Mouse (Mus musculus) macrophage (primary cell): Measurements from ENCODE around the gene Morn1. TPM values are rescaled to one million over a fixed set of nuclear protein-coding genes. Genes with fewer than 3 reads are reported as not detected.

Experiments
- H3K27ac ChIP-seq: fragments of 350-480 bp; formaldehyde crosslinking; 2 replicates; pipeline ENCODE4 v1.9.0; 2021
- H3K36me3 ChIP-seq: fragments of 350-480 bp; formaldehyde crosslinking; 2 replicates; pipeline ENCODE4 v1.9.0; 2021; ENCODE audit errors: inconsistent target
- H3K4me3 ChIP-seq: fragments of 350-480 bp; formaldehyde crosslinking; 2 replicates; pipeline ENCODE4 v1.9.0; 2021; ENCODE audit errors: inconsistent target
- H3K79me2 ChIP-seq: fragments of 350-480 bp; formaldehyde crosslinking; 2 replicates; pipeline ENCODE4 v1.9.0; 2021; ENCODE audit errors: inconsistent target
- WGBS: methylation state at CpG from one replicate; pipeline ENCODE4 v1.1.7; 2026; ENCODE audit warnings: inconsistent platforms; ENCODE audit not compliant: missing documents; 5-methylcytosine and 5-hydroxymethylcytosine counted together
- polyA plus RNA-seq: library from polyadenylated mRNA; stranded (reverse); fragments of 250-400 nt; gene quantifications from 3 replicates; pipeline ENCODE4 v1.2.4, GENCODE M21; 2018; ENCODE audit warnings: inconsistent platforms

Morn1 gene
- polyA plus RNA-seq, 1 experiment from 2014 or later: 6.7 TPM

- WGBS: 90% methylated on average over 7 of the region's 7 CpGs
- Histone ChIP-seq H3K27ac (no peak overlapping the region), H3K36me3 (no peaks in the 10 kb centered on the region), H3K79me2 (no peaks in the 10 kb centered on the region), H3K4me3 (no peak overlapping the region)
Measured at GRCm38 (mm10) chr4:155120038-155120437, 33.7 kb downstream of the Morn1 start.

GRCm38 (mm10) chr4:155120583-155120982, 34.2 kb downstream of the Morn1 start:
- 94% methylated on average over 5 of the region's 5 CpGs for WGBS
- H3K27ac ChIP-seq: peak overlapping the region; percentile 76
- no peak overlapping the region for H3K4me3 ChIP-seq
- H3K36me3 ChIP-seq: no peaks in the 10 kb centered on the region
- no peaks in the 10 kb centered on the region for H3K79me2 ChIP-seq

GRCm38 (mm10) chr4:155121222-155121621, 34.8 kb downstream of the Morn1 start:
- no peaks in the 10 kb centered on the region for H3K36me3 ChIP-seq
- WGBS: 83% methylated on average over 6 of the region's 6 CpGs
- H3K27ac ChIP-seq: peak overlapping the region; percentile 76
- no peaks in the 10 kb centered on the region for H3K79me2 ChIP-seq
- H3K4me3 ChIP-seq: no peak overlapping the region

GRCm38 (mm10) chr4:155121915-155122443, 35.6 kb downstream of the Morn1 start:
- peak overlapping the region; percentile 76 for H3K27ac ChIP-seq
- H3K4me3 ChIP-seq: no peak overlapping the region
- no peaks in the 10 kb centered on the region for H3K36me3 ChIP-seq
- WGBS: 87% methylated on average over 6 of the region's 6 CpGs
- H3K79me2 ChIP-seq: no peaks in the 10 kb centered on the region

GRCm38 (mm10) chr4:155122444-155123040, 36.2 kb downstream of the Morn1 start:
- Histone ChIP-seq H3K27ac (no peak overlapping the region), H3K36me3 (no peaks in the 10 kb centered on the region), H3K4me3 (no peak overlapping the region), H3K79me2 (no peaks in the 10 kb centered on the region)
- 86% methylated on average over 16 of the region's 16 CpGs for WGBS

- Histone ChIP-seq H3K36me3 (no peaks in the 10 kb centered on the region), H3K79me2 (no peaks in the 10 kb centered on the region), H3K4me3 (no peak overlapping the region), H3K27ac (no peak overlapping the region)
- 91% methylated on average over 9 of the region's 9 CpGs for WGBS
Measured at GRCm38 (mm10) chr4:155123868-155124534, 37.6 kb downstream of the Morn1 start.

- 44% methylated on average over 7 of the region's 7 CpGs for WGBS
- Histone ChIP-seq H3K36me3 (no peaks in the 10 kb centered on the region), H3K79me2 (no peaks in the 10 kb centered on the region), H3K27ac (no peak overlapping the region), H3K4me3 (no peak overlapping the region)
Measured at GRCm38 (mm10) chr4:155125310-155125709, 38.9 kb downstream of the Morn1 start.

- Histone ChIP-seq H3K36me3 (no peaks in the 10 kb centered on the region), H3K27ac (no peak overlapping the region), H3K79me2 (no peaks in the 10 kb centered on the region), H3K4me3 (no peak overlapping the region)
- 44% methylated on average over 5 of the region's 5 CpGs for WGBS
Measured at GRCm38 (mm10) chr4:155126194-155126593, 39.8 kb downstream of the Morn1 start.

- Histone ChIP-seq H3K4me3 (no peak overlapping the region), H3K79me2 (no peaks in the 10 kb centered on the region), H3K36me3 (no peaks in the 10 kb centered on the region), H3K27ac (no peak overlapping the region)
- WGBS: 70% methylated on average over 7 of the region's 7 CpGs
Measured at GRCm38 (mm10) chr4:155126602-155127372, 40.4 kb downstream of the Morn1 start.

GRCm38 (mm10) chr4:155128411-155128810, 42.0 kb downstream of the Morn1 start:
- Histone ChIP-seq H3K36me3 (no peaks in the 10 kb centered on the region), H3K4me3 (no peak overlapping the region), H3K27ac (no peak overlapping the region), H3K79me2 (no peaks in the 10 kb centered on the region)
- 95% methylated on average over 14 of the region's 15 CpGs for WGBS

GRCm38 (mm10) chr4:155129132-155129917, 42.9 kb downstream of the Morn1 start:
- Histone ChIP-seq H3K36me3 (no peaks in the 10 kb centered on the region), H3K4me3 (no peak overlapping the region), H3K79me2 (no peaks in the 10 kb centered on the region), H3K27ac (no peak overlapping the region)
- WGBS: 88% methylated on average over 10 of the region's 10 CpGs

GRCm38 (mm10) chr4:155129996-155130395, 43.6 kb downstream of the Morn1 start:
- H3K4me3 ChIP-seq: no peak overlapping the region
- no peaks in the 10 kb centered on the region for H3K36me3 ChIP-seq
- 89% methylated on average over 14 of the region's 14 CpGs for WGBS
- no peaks in the 10 kb centered on the region for H3K79me2 ChIP-seq
- no peak overlapping the region for H3K27ac ChIP-seq

- no peak overlapping the region for H3K27ac ChIP-seq
- WGBS: 92% methylated on average over 7 of the region's 7 CpGs
Measured at GRCm38 (mm10) chr4:155130616-155131015, 44.2 kb downstream of the Morn1 start.

GRCm38 (mm10) chr4:155133188-155133587, 46.8 kb downstream of the Morn1 start:
- Histone ChIP-seq H3K36me3 (no peaks in the 10 kb centered on the region), H3K4me3 (no peak overlapping the region)
- 51% methylated on average over 3 of the region's 3 CpGs for WGBS

More at GRCm38 (mm10) chr4:155130616-155131015, 44.2 kb downstream of the Morn1 start:
- Histone ChIP-seq H3K36me3 (no peaks in the 10 kb centered on the region), H3K79me2 (no peaks in the 10 kb centered on the region), H3K4me3 (no peak overlapping the region)

More at GRCm38 (mm10) chr4:155133188-155133587, 46.8 kb downstream of the Morn1 start:
- no peaks in the 10 kb centered on the region for H3K79me2 ChIP-seq
- H3K27ac ChIP-seq: no peak overlapping the region
